Comparison of ENCODE assay signal across 8 mouse cellular contexts in the genomic region with DNA sequence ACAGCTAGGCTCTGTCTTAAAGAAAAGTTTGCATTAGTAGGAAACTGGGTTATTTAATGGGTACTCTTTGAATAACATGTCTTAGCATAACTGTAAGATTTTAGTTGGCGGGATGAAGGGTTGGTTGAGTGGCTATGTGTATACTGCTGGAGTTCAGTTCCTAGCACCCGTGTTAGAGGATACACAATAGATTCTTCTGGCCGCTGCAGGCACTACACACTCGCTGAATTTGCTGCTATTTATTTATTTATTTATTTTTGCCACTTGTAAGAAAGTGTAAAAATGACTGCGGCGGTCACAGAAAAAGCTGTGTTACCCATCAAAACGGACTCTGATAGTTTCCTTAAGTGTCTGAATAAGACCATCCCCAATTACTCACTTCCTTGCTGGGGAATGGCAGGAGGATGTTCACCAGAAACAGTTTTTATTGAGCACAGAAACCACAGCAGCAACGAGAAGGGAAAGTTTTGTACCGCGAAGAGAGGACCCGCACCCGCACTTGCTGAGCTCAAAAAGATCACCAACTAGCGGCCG. TPM values are rescaled to one million over a fixed set of nuclear protein-coding genes. Genes with fewer than 3 reads are reported as not detected.
A peak's percentile ranks its signal among the peaks of the same experiment; 100 is the strongest.
DNase-seq lines count a peak whose midpoint lies in the region; ATAC-seq and TF ChIP-seq lines count a peak whose summit lies in the region.

No protein-coding gene starts in this region.

- no peak for DNase-seq in heart, postnatal 4 days
- no peak for DNase-seq in ES-E14 (ENCODE audit: low read depth, low spot score)
- DNase-seq in forebrain, embryonic 14.5 days (ENCODE audit: low spot score) = peak; percentile 24
- no peak for DNase-seq in liver, adult 2 months (ENCODE audit: extremely low read depth, low read depth, low spot score)
- no peak for DNase-seq in left cerebral cortex, postnatal 36 days (ENCODE audit: low spot score in 2 of 2)
- DNase-seq in adrenal gland, postnatal 14 days = no peak

- H3K9ac ChIP-seq in heart, embryonic 12.5 days = peak overlapping the region; percentile 65
- H3K9ac ChIP-seq in ES-E14 (ENCODE audit: insufficient read depth, low read depth, low read length, poor library complexity, severe bottlenecking) = peak overlapping the region; percentile 71
- peak overlapping the region; percentile 65 for H3K9ac ChIP-seq in forebrain, embryonic 14.5 days (ENCODE audit: low read length)
- peak overlapping the region; percentile 52 for H3K9ac ChIP-seq in liver, adult 2 months (ENCODE audit: low read depth, low read length)
- peak overlapping the region; percentile 18 for H3K9ac ChIP-seq in stomach, embryonic 14.5 days (replicated peaks; ENCODE audit: low read depth, low read length)

- peaks cover 12% of the 10 kb centered on the region for H3K36me3 ChIP-seq in heart, embryonic 12.5 days
- H3K36me3 ChIP-seq in ES-E14 (ENCODE audit: control insufficient read depth, insufficient read depth, low read length, poor library complexity, severe bottlenecking) = no peaks in the 10 kb centered on the region; the same call in 1 of the 2 replicates
- peaks cover 5% of the 10 kb centered on the region; the same call in 1 of the 2 replicates for H3K36me3 ChIP-seq in forebrain, embryonic 14.5 days (ENCODE audit: control insufficient read depth, insufficient read depth, low read length)
- peaks cover 4% of the 10 kb centered on the region; the same call in 1 of the 2 replicates for H3K36me3 ChIP-seq in liver, adult 2 months (ENCODE audit: control insufficient read depth, insufficient read depth, low read length)
- peaks cover 9% of the 10 kb centered on the region for H3K36me3 ChIP-seq in stomach, embryonic 14.5 days (ENCODE audit: control insufficient read depth, insufficient read depth, low read length)

- no peak for TF ChIP-seq POLR2A in liver, adult 2 months (IDR thresholded peaks at IDR 0.05; ENCODE audit: extremely low read depth, insufficient read depth, low read length)

- no peaks in the 10 kb centered on the region for H3K27me3 ChIP-seq in heart, embryonic 12.5 days (replicated peaks)
- no peaks in the 10 kb centered on the region for H3K27me3 ChIP-seq in forebrain, embryonic 14.5 days (replicated peaks; ENCODE audit: control insufficient read depth, insufficient read depth, low read length)
- no peaks in the 10 kb centered on the region for H3K27me3 ChIP-seq in liver, adult 2 months (ENCODE audit: control insufficient read depth, insufficient read depth, low read length)
- H3K27me3 ChIP-seq in stomach, embryonic 14.5 days (ENCODE audit: control insufficient read depth, insufficient read depth, low read length) = no peaks in the 10 kb centered on the region

- peaks cover 3% of the 10 kb centered on the region; the same call in 1 of the 2 replicates for H3K79me2 ChIP-seq in liver, adult 2 months (ENCODE audit: control insufficient read depth, insufficient read depth, low read length)

- in situ Hi-C loops in ES-E14 (cut with MboI; ENCODE audit: low sequenced_read_pairs in 2 of 2, unreplicated experiment in 2 of 2) = no loop called here

- no peak for ATAC-seq in heart, embryonic 12.5 days (ENCODE audit: insufficient number of reproducible peaks, low FRiP score)
- ATAC-seq in forebrain, embryonic 14.5 days = peak; percentile 4; the same call in 1 of the 2 replicates
- 0 out of 2 replicates have a peak, but pooled peaks have one; percentile 11 for ATAC-seq in stomach, embryonic 14.5 days (ENCODE audit: insufficient number of reproducible peaks, insufficient read depth, low FRiP score, low read depth)

- intact Hi-C loops in left cerebral cortex, postnatal 36 days (cut with DNase I) = loop anchor here (2.0 kb wide), 1 partner anchor 29 kb away; a partner anchor contains a TSS

- peak overlapping the region; percentile 61 for H3K4me2 ChIP-seq in heart, embryonic 12.5 days
- H3K4me2 ChIP-seq in forebrain, embryonic 14.5 days (ENCODE audit: low read length) = peak overlapping the region; percentile 64
- peak overlapping the region; percentile 37 for H3K4me2 ChIP-seq in stomach, embryonic 14.5 days (replicated peaks; ENCODE audit: low read depth, low read length)

- 2% methylated on average over 14 of the region's 14 CpGs for WGBS in heart, embryonic 12.5 days
- 4% methylated on average over 14 of the region's 14 CpGs for WGBS in forebrain, embryonic 14.5 days
- 1% methylated on average over 14 of the region's 14 CpGs for WGBS in liver, adult 2 months
- WGBS in stomach, embryonic 14.5 days = 3% methylated on average over 14 of the region's 14 CpGs

- H3K27ac ChIP-seq in heart, embryonic 12.5 days (ENCODE audit: poor library complexity, severe bottlenecking) = peak overlapping the region; percentile 93
- peak overlapping the region; percentile 32; the same call in 1 of the 2 replicates for H3K27ac ChIP-seq in ES-E14 (ENCODE audit: insufficient read depth, low read depth, low read length, poor library complexity, severe bottlenecking)
- peak overlapping the region; percentile 75 for H3K27ac ChIP-seq in forebrain, embryonic 14.5 days (ENCODE audit: low read depth, low read length)
- H3K27ac ChIP-seq in liver, adult 2 months (replicated peaks; ENCODE audit: insufficient read depth, low read depth, low read length) = peak overlapping the region; percentile 82
- peak overlapping the region; percentile 83 for H3K27ac ChIP-seq in stomach, embryonic 14.5 days (ENCODE audit: low read length)

- H3K9me3 ChIP-seq in heart, embryonic 12.5 days (replicated peaks) = no peaks in the 10 kb centered on the region
- no peaks in the 10 kb centered on the region for H3K9me3 ChIP-seq in ES-E14 (ENCODE audit: control insufficient read depth, insufficient read depth, low read depth, low read length)
- no peaks in the 10 kb centered on the region for H3K9me3 ChIP-seq in forebrain, embryonic 14.5 days (replicated peaks; ENCODE audit: control insufficient read depth, low read length)
- no peaks in the 10 kb centered on the region for H3K9me3 ChIP-seq in stomach, embryonic 14.5 days (ENCODE audit: control insufficient read depth, low read depth, low read length)

- peak overlapping the region; percentile 90 for H3K4me3 ChIP-seq in heart, embryonic 12.5 days
- peak overlapping the region; percentile 78 to 82 for H3K4me3 ChIP-seq in ES-E14 (ENCODE audit: insufficient read depth in 1 of 2, low read depth in 1 of 2, low read length in 2 of 2, poor library complexity in 1 of 2, severe bottlenecking in 1 of 2)
- peak overlapping the region; percentile 64 for H3K4me3 ChIP-seq in forebrain, embryonic 14.5 days (ENCODE audit: low read depth, low read length)
- peak overlapping the region; percentile 71 for H3K4me3 ChIP-seq in liver, adult 2 months (ENCODE audit: insufficient read depth, low read depth, low read length)
- H3K4me3 ChIP-seq in stomach, embryonic 14.5 days (ENCODE audit: low read depth, low read length) = peak overlapping the region; percentile 66

- peaks cover 4% of the 10 kb centered on the region for H3K4me1 ChIP-seq in heart, embryonic 12.5 days (replicated peaks)
- H3K4me1 ChIP-seq in ES-E14 (ENCODE audit: control insufficient read depth in 2 of 2, insufficient read depth in 2 of 2, low read length in 2 of 2, poor library complexity in 1 of 2) = peaks cover 0 to 4% of the 10 kb centered on the region in 2 experiments; a peak in 1 of 4 replicates
- peaks cover 4% of the 10 kb centered on the region; the same call in 1 of the 2 replicates for H3K4me1 ChIP-seq in forebrain, embryonic 14.5 days (ENCODE audit: control insufficient read depth, insufficient read depth, low read length)
- no peaks in the 10 kb centered on the region; the same call in 1 of the 2 replicates for H3K4me1 ChIP-seq in liver, adult 2 months (ENCODE audit: control insufficient read depth, insufficient read depth, low read length)
- H3K4me1 ChIP-seq in stomach, embryonic 14.5 days (ENCODE audit: control insufficient read depth, insufficient read depth, low read length) = peaks cover 4% of the 10 kb centered on the region; the same call in 1 of the 2 replicates

- TF ChIP-seq CTCF in liver, adult 2 months (IDR thresholded peaks at IDR 0.05; ENCODE audit: low read depth, low read length) = no peak

RNA-seq across cellular contexts. Expression of a gene that starts 0.7 kb away (rescaled TPM):
- 49.8 and 50.6 TPM in 2 replicates for polyA plus RNA-seq in heart, embryonic 12.5 days (2016; fragmentation: Nextera tagmentation; extraction: Ambion mirVana)
- 10 to 100 TPM; 37.6 to 37.7 TPM for total RNA-seq in heart, postnatal 4 days (2021)
- total RNA-seq in ES-E14 (2012; rRNA removed) = 78.5 and 95.8 TPM in 2 replicates
- polyA plus RNA-seq in forebrain, embryonic 14.5 days (2014; fragmentation: Nextera tagmentation; extraction: Ambion mirVana) = 71.1 and 73.1 TPM in 2 replicates
- total RNA-seq in liver, adult 2 months (2014; rRNA removed) = 41.1 and 49.7 TPM in 2 replicates
- 41.0 and 47.6 TPM in 2 replicates for polyA plus RNA-seq in liver, adult 2 months (2012; rRNA removed)
- polyA plus RNA-seq in stomach, embryonic 14.5 days (2014; fragmentation: Nextera tagmentation; extraction: Ambion mirVana) = 80.6 and 85.8 TPM in 2 replicates
- total RNA-seq in left cerebral cortex, postnatal 36 days (2021) = 10 to 100 TPM; 44.7 to 46.3 TPM
- total RNA-seq in adrenal gland, postnatal 14 days (2021) = 58.8 and 74.1 TPM in 2 replicates

RNA-seq across cellular contexts. Expression of a gene that starts 4.7 kb away (rescaled TPM):
- 35.8 and 38.0 TPM in 2 replicates for polyA plus RNA-seq in heart, embryonic 12.5 days (2016; fragmentation: Nextera tagmentation; extraction: Ambion mirVana)
- total RNA-seq in heart, postnatal 4 days (2021) = 10 to 100 TPM; 11.2 to 11.8 TPM
- 6.8 and 7.9 TPM in 2 replicates for total RNA-seq in ES-E14 (2012; rRNA removed)
- 65.0 and 71.1 TPM in 2 replicates for polyA plus RNA-seq in forebrain, embryonic 14.5 days (2014; fragmentation: Nextera tagmentation; extraction: Ambion mirVana)
- 16.1 and 17.1 TPM in 2 replicates for total RNA-seq in liver, adult 2 months (2014; rRNA removed)
- 7.1 and 9.2 TPM in 2 replicates for polyA plus RNA-seq in liver, adult 2 months (2012; rRNA removed)
- 72.4 and 75.4 TPM in 2 replicates for polyA plus RNA-seq in stomach, embryonic 14.5 days (2014; fragmentation: Nextera tagmentation; extraction: Ambion mirVana)
- total RNA-seq in left cerebral cortex, postnatal 36 days (2021) = 10 to 100 TPM; 29.2 to 30.0 TPM
- 27.4 and 28.1 TPM in 2 replicates for total RNA-seq in adrenal gland, postnatal 14 days (2021)

RNA-seq across cellular contexts. Expression of a gene that starts 27.8 kb away (rescaled TPM):
- polyA plus RNA-seq in heart, embryonic 12.5 days (2016; fragmentation: Nextera tagmentation; extraction: Ambion mirVana) = 19.6 and 20.1 TPM in 2 replicates
- 10 to 100 TPM; 18.5 to 19.5 TPM for total RNA-seq in heart, postnatal 4 days (2021)
- total RNA-seq in ES-E14 (2012; rRNA removed) = 36.5 and 48.4 TPM in 2 replicates
- polyA plus RNA-seq in forebrain, embryonic 14.5 days (2014; fragmentation: Nextera tagmentation; extraction: Ambion mirVana) = 24.4 and 27.5 TPM in 2 replicates
- total RNA-seq in liver, adult 2 months (2014; rRNA removed) = 8.1 and 8.9 TPM in 2 replicates
- polyA plus RNA-seq in liver, adult 2 months (2012; rRNA removed) = 3.0 and 5.1 TPM in 2 replicates
- 30.2 and 32.6 TPM in 2 replicates for polyA plus RNA-seq in stomach, embryonic 14.5 days (2014; fragmentation: Nextera tagmentation; extraction: Ambion mirVana)
- 10 to 100 TPM; 21.1 to 27.7 TPM for total RNA-seq in left cerebral cortex, postnatal 36 days (2021)
- 18.0 and 21.0 TPM in 2 replicates for total RNA-seq in adrenal gland, postnatal 14 days (2021)

RNA-seq across cellular contexts. Expression of a gene that starts 28.1 kb away (rescaled TPM):
- polyA plus RNA-seq in heart, embryonic 12.5 days (2016; fragmentation: Nextera tagmentation; extraction: Ambion mirVana) = 0.88 and 1.3 TPM in 2 replicates
- 1 to 10 TPM; 1.5 to 2.6 TPM for total RNA-seq in heart, postnatal 4 days (2021)
- 0.53 and 1.0 TPM in 2 replicates for total RNA-seq in ES-E14 (2012; rRNA removed)
- 4.3 and 5.1 TPM in 2 replicates for polyA plus RNA-seq in forebrain, embryonic 14.5 days (2014; fragmentation: Nextera tagmentation; extraction: Ambion mirVana)
- total RNA-seq in liver, adult 2 months (2014; rRNA removed) = 0.18 and 0.34 TPM in 2 replicates
- polyA plus RNA-seq in liver, adult 2 months (2012; rRNA removed) = 0.09 and 0.48 TPM in 2 replicates
- 3.1 and 3.4 TPM in 2 replicates for polyA plus RNA-seq in stomach, embryonic 14.5 days (2014; fragmentation: Nextera tagmentation; extraction: Ambion mirVana)
- total RNA-seq in left cerebral cortex, postnatal 36 days (2021) = 100 to 1,000 TPM; 150 to 152 TPM
- total RNA-seq in adrenal gland, postnatal 14 days (2021) = 1.7 and 3.9 TPM in 2 replicates

RNA-seq across cellular contexts. Expression of a gene that starts 38.5 kb away (rescaled TPM):
- 54.8 and 57.1 TPM in 2 replicates for polyA plus RNA-seq in heart, embryonic 12.5 days (2016; fragmentation: Nextera tagmentation; extraction: Ambion mirVana)
- total RNA-seq in heart, postnatal 4 days (2021) = 10 to 100 TPM; 52.3 to 53.8 TPM
- 35.6 and 35.7 TPM in 2 replicates for total RNA-seq in ES-E14 (2012; rRNA removed)
- polyA plus RNA-seq in forebrain, embryonic 14.5 days (2014; fragmentation: Nextera tagmentation; extraction: Ambion mirVana) = 45.8 and 59.0 TPM in 2 replicates
- 23.0 and 28.8 TPM in 2 replicates for total RNA-seq in liver, adult 2 months (2014; rRNA removed)
- polyA plus RNA-seq in liver, adult 2 months (2012; rRNA removed) = 4.7 and 5.1 TPM in 2 replicates
- 38.5 and 39.1 TPM in 2 replicates for polyA plus RNA-seq in stomach, embryonic 14.5 days (2014; fragmentation: Nextera tagmentation; extraction: Ambion mirVana)
- 10 to 100 TPM; 45.1 to 54.0 TPM for total RNA-seq in left cerebral cortex, postnatal 36 days (2021)
- 48.2 and 50.9 TPM in 2 replicates for total RNA-seq in adrenal gland, postnatal 14 days (2021)

Comparison
In these comparisons a context has a peak if more than half of its experiments do, and no peak if none do; other contexts are left out.
1. H3K27ac ChIP-seq: peak in every context shown above with its lines; median percentile 93 in heart, embryonic 12.5 days; 83 in stomach, embryonic 14.5 days; 82 in liver, adult 2 months; 75 in forebrain, embryonic 14.5 days; 32 in ES-E14.
2. H3K9ac ChIP-seq: peak in every context shown above with its lines; median percentile 71 in ES-E14; 65 in heart, embryonic 12.5 days; 65 in forebrain, embryonic 14.5 days; 52 in liver, adult 2 months; 18 in stomach, embryonic 14.5 days.